Mouse (Mus musculus): ENCODE data around the gene Topbp1. TPM values are rescaled to one million over a fixed set of nuclear protein-coding genes. Genes with fewer than 3 reads are reported as not detected.
"Not testable (repeated sequence)": the region's sequence is repeated elsewhere in the genome, so short reads cannot be mapped to it uniquely, and the experiment has no call there.

The Topbp1 gene
- total and polyA plus RNA-seq, 2 experiments: 1.9 to 8.4 TPM

DNA sequence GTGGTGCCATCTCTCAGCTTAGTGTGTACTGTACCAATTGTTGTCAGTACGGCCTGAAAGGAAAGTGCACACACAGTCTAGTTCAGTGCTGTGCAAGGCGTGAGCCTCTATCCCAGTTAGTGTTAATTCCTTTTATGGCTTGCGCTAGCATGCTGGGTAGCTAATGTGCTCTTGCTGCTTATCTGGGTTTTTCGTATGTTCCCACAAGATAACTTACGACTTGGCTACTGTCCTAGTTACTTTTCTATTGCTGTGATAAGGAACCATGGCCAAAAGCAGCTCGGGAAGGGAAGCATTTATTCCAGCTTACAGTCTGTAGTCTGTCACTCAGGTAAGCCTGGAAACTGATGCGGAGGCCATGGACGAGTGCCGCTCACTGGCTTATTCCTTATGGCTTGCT, 21.4 kb downstream of the Topbp1 start:
- no peak for DNase-seq (ENCODE audit: extremely low read depth, low read depth, low spot score)
- no peak overlapping the region for H3K9ac ChIP-seq (ENCODE audit: low read depth, low read length)

DNA sequence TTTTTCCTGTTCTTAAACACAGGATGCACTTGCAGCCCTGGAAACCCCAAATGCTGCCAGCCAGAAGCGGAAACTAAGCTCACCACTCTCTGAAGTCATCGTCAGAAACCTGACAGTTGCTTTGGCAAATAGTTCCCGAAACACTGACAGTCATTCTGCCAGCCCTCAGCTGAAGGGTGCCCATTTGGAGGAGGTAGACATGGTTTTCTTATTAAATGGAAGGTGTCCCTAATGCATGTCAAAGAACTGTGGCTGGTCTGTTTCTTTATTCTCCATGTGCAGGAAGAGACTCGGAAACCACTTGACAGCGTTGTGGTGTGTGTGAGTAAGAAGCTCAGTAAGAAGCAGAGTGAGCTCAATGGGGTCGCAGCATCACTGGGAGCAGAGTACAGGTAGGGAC, 27.6 kb downstream of the Topbp1 start:
- 78% methylated on average over 6 of the region's 6 CpGs for WGBS
- H3K4me3 ChIP-seq (ENCODE audit: insufficient read depth, low read depth, low read length): no peak overlapping the region
- H3K27ac ChIP-seq (replicated peaks; ENCODE audit: insufficient read depth, low read depth, low read length): no peak overlapping the region
- no peak for DNase-seq (ENCODE audit: extremely low read depth, low read depth, low spot score)
- no peaks in the 10 kb centered on the region for H3K27me3 ChIP-seq (ENCODE audit: control insufficient read depth, insufficient read depth, low read length)
- H3K9ac ChIP-seq (ENCODE audit: low read depth, low read length): no peak overlapping the region
- peaks cover 20% of the 10 kb centered on the region for H3K36me3 ChIP-seq (ENCODE audit: control insufficient read depth, insufficient read depth, low read length)
- no peaks in the 10 kb centered on the region for H3K79me2 ChIP-seq (ENCODE audit: control insufficient read depth, insufficient read depth, low read length)
- H3K4me1 ChIP-seq (ENCODE audit: control insufficient read depth, insufficient read depth, low read length): 0 out of 2 replicates have a peak, but pooled peaks cover 2% of the 10 kb centered on the region
- TF ChIP-seq POLR2A (IDR thresholded peaks at IDR 0.05; ENCODE audit: extremely low read depth, insufficient read depth, low read length) (no peak), CTCF (IDR thresholded peaks at IDR 0.05; ENCODE audit: low read depth, low read length) (no peak)

More for the DNA sequence above, 21.4 kb downstream of the Topbp1 start:
- Histone ChIP-seq H3K36me3 (ENCODE audit: control insufficient read depth, insufficient read depth, low read length) (peaks cover 27% of the 10 kb centered on the region), H3K27me3 (ENCODE audit: control insufficient read depth, insufficient read depth, low read length) (no peaks in the 10 kb centered on the region), H3K4me1 (ENCODE audit: control insufficient read depth, insufficient read depth, low read length) (peaks cover 2% of the 10 kb centered on the region; the same call in 1 of the 2 replicates), H3K79me2 (ENCODE audit: control insufficient read depth, insufficient read depth, low read length) (no peaks in the 10 kb centered on the region), H3K27ac (replicated peaks; ENCODE audit: insufficient read depth, low read depth, low read length) (no peak overlapping the region), H3K4me3 (ENCODE audit: insufficient read depth, low read depth, low read length) (no peak overlapping the region)
- no peak for TF ChIP-seq POLR2A (IDR thresholded peaks at IDR 0.05; ENCODE audit: extremely low read depth, insufficient read depth, low read length)
- no peak for TF ChIP-seq CTCF (IDR thresholded peaks at IDR 0.05; ENCODE audit: low read depth, low read length)
- 89% methylated on average over 9 of the region's 9 CpGs for WGBS

GRCm38 (mm10) chr9:103336912-103337311, 31.9 kb downstream of the Topbp1 start:
- no peak for DNase-seq (ENCODE audit: extremely low read depth, low read depth, low spot score)
- Histone ChIP-seq H3K79me2 (ENCODE audit: control insufficient read depth, insufficient read depth, low read length) (no peaks in the 10 kb centered on the region), H3K27ac (replicated peaks; ENCODE audit: insufficient read depth, low read depth, low read length) (no peak overlapping the region), H3K36me3 (ENCODE audit: control insufficient read depth, insufficient read depth, low read length) (peaks cover 17% of the 10 kb centered on the region), H3K27me3 (ENCODE audit: control insufficient read depth, insufficient read depth, low read length) (no peaks in the 10 kb centered on the region), H3K9ac (ENCODE audit: low read depth, low read length) (no peak overlapping the region), H3K4me3 (ENCODE audit: insufficient read depth, low read depth, low read length) (no peak overlapping the region), H3K4me1 (ENCODE audit: control insufficient read depth, insufficient read depth, low read length) (0 out of 2 replicates have a peak, but pooled peaks cover 2% of the 10 kb centered on the region)
- TF ChIP-seq POLR2A (IDR thresholded peaks at IDR 0.05; ENCODE audit: extremely low read depth, insufficient read depth, low read length): no peak
- no peak for TF ChIP-seq CTCF (IDR thresholded peaks at IDR 0.05; ENCODE audit: low read depth, low read length)

- 86% methylated on average over 4 of the region's 4 CpGs for WGBS
- TF ChIP-seq POLR2A (IDR thresholded peaks at IDR 0.05; ENCODE audit: extremely low read depth, insufficient read depth, low read length): no peak
- TF ChIP-seq CTCF (IDR thresholded peaks at IDR 0.05; ENCODE audit: low read depth, low read length): no peak
- Histone ChIP-seq H3K9ac (ENCODE audit: low read depth, low read length) (no peak overlapping the region), H3K4me3 (ENCODE audit: insufficient read depth, low read depth, low read length) (no peak overlapping the region), H3K79me2 (ENCODE audit: control insufficient read depth, insufficient read depth, low read length) (no peaks in the 10 kb centered on the region), H3K27me3 (ENCODE audit: control insufficient read depth, insufficient read depth, low read length) (no peaks in the 10 kb centered on the region), H3K4me1 (ENCODE audit: control insufficient read depth, insufficient read depth, low read length) (peaks cover 4% of the 10 kb centered on the region; the same call in 1 of the 2 replicates), H3K27ac (replicated peaks; ENCODE audit: insufficient read depth, low read depth, low read length) (no peak overlapping the region), H3K36me3 (ENCODE audit: control insufficient read depth, insufficient read depth, low read length) (peaks cover 17% of the 10 kb centered on the region)
- no peak for DNase-seq (ENCODE audit: extremely low read depth, low read depth, low spot score)
Observed at GRCm38 (mm10) chr9:103347045-103347444, 42.0 kb downstream of the Topbp1 start.

DNA sequence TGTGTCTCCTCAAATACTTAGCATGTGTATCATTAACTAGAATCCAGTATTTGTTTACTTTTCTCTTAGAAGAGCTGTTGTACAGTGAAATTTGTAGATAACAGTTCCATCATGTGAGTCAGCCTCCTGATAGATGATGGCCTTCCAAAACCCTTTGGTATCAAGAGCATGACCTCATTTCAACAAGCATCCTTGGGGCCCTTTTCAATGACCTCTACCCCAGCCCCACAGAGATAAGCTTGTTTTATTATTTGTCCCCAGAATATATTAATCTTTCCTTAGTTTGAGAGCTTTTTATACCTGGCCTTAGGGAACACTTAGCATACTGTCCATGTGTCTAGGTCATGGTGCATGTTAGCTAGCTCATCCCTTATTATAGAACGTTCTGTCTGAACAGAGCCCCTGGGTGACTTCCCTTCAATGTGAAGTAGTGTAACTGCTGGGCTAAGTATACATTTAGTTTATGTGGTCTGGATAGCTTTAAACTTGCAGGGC, 43.0 kb downstream of the Topbp1 start:
- H3K9ac ChIP-seq (ENCODE audit: low read depth, low read length): no peak overlapping the region
- DNase-seq (ENCODE audit: extremely low read depth, low read depth, low spot score): peak; percentile 77
- 63% methylated on average over 1 of the region's 1 CpGs for WGBS
- peaks cover 17% of the 10 kb centered on the region for H3K36me3 ChIP-seq (ENCODE audit: control insufficient read depth, insufficient read depth, low read length)
- no peaks in the 10 kb centered on the region for H3K79me2 ChIP-seq (ENCODE audit: control insufficient read depth, insufficient read depth, low read length)
- TF ChIP-seq POLR2A (IDR thresholded peaks at IDR 0.05; ENCODE audit: extremely low read depth, insufficient read depth, low read length) (no peak), CTCF (IDR thresholded peaks at IDR 0.05; ENCODE audit: low read depth, low read length) (no peak)
- no peak overlapping the region for H3K4me3 ChIP-seq (ENCODE audit: insufficient read depth, low read depth, low read length)
- H3K27me3 ChIP-seq (ENCODE audit: control insufficient read depth, insufficient read depth, low read length): no peaks in the 10 kb centered on the region
- no peak overlapping the region for H3K27ac ChIP-seq (replicated peaks; ENCODE audit: insufficient read depth, low read depth, low read length)
- peaks cover 4% of the 10 kb centered on the region; the same call in 1 of the 2 replicates for H3K4me1 ChIP-seq (ENCODE audit: control insufficient read depth, insufficient read depth, low read length)

GRCm38 (mm10) chr9:103348791-103349190, 43.8 kb downstream of the Topbp1 start:
- no peaks in the 10 kb centered on the region for H3K79me2 ChIP-seq (ENCODE audit: control insufficient read depth, insufficient read depth, low read length)
- no peak overlapping the region for H3K27ac ChIP-seq (replicated peaks; ENCODE audit: insufficient read depth, low read depth, low read length)
- DNase-seq (ENCODE audit: extremely low read depth, low read depth, low spot score): peak; percentile 62
- H3K27me3 ChIP-seq (ENCODE audit: control insufficient read depth, insufficient read depth, low read length): no peaks in the 10 kb centered on the region
- H3K4me3 ChIP-seq (ENCODE audit: insufficient read depth, low read depth, low read length): no peak overlapping the region
- peaks cover 4% of the 10 kb centered on the region; the same call in 1 of the 2 replicates for H3K4me1 ChIP-seq (ENCODE audit: control insufficient read depth, insufficient read depth, low read length)
- TF ChIP-seq CTCF (IDR thresholded peaks at IDR 0.05; ENCODE audit: low read depth, low read length): no peak
- no peak for TF ChIP-seq POLR2A (IDR thresholded peaks at IDR 0.05; ENCODE audit: extremely low read depth, insufficient read depth, low read length)
- peaks cover 17% of the 10 kb centered on the region for H3K36me3 ChIP-seq (ENCODE audit: control insufficient read depth, insufficient read depth, low read length)
- H3K9ac ChIP-seq (ENCODE audit: low read depth, low read length): no peak overlapping the region

- H3K4me3 ChIP-seq (ENCODE audit: insufficient read depth, low read depth, low read length); H3K27me3 ChIP-seq (ENCODE audit: control insufficient read depth, insufficient read depth, low read length); H3K79me2 ChIP-seq (ENCODE audit: control insufficient read depth, insufficient read depth, low read length); H3K9ac ChIP-seq (ENCODE audit: low read depth, low read length); DNase-seq (ENCODE audit: extremely low read depth, low read depth, low spot score); H3K4me1 ChIP-seq (ENCODE audit: control insufficient read depth, insufficient read depth, low read length); H3K27ac ChIP-seq (replicated peaks; ENCODE audit: insufficient read depth, low read depth, low read length): not testable (repeated sequence)
- H3K36me3 ChIP-seq (ENCODE audit: control insufficient read depth, insufficient read depth, low read length): peaks cover 30% of the 10 kb centered on the region
- WGBS: 84% methylated on average over 7 of the region's 7 CpGs
Observed at GRCm38 (mm10) chr9:103353500-103354260, 48.7 kb downstream of the Topbp1 start.

Measured in liver, adult 2 months (tissue).